Mouse (Mus musculus) stomach, embryonic 16.5 days (tissue): Measurements from ENCODE around the gene Upp2. TPM values are rescaled to one million over a fixed set of nuclear protein-coding genes. Genes with fewer than 3 reads are reported as not detected.

Experiments used
- ATAC-seq: fragments of 200-750 bp; cut with Nextera tagmentation; 2 replicates; pipeline ENCODE4 v1.8.0; 2017; ENCODE audit warnings: moderate number of reproducible peaks, moderate TSS enrichment; ENCODE audit not compliant: insufficient read depth, low FRiP score
- H3K27ac ChIP-seq: fragments of 300-500 bp; sonication (generic); 2 replicates; pipeline ENCODE4 v1.5.1; 2014; ENCODE audit warnings: low read length
- H3K27me3 ChIP-seq: fragments of 300-500 bp; sonication (generic); 2 replicates; pipeline ENCODE4 v1.6.1; 2014; ENCODE audit warnings: low read length, control low read depth, mixed read lengths; ENCODE audit not compliant: control insufficient read depth, insufficient read depth
- H3K36me3 ChIP-seq: fragments of 300-500 bp; sonication (generic); 2 replicates; pipeline ENCODE4 v1.6.1; 2014; ENCODE audit warnings: low read length; ENCODE audit not compliant: control insufficient read depth, insufficient read depth
- H3K4me1 ChIP-seq: fragments of 300-500 bp; sonication (generic); 2 replicates; pipeline ENCODE4 v1.6.1; 2014; ENCODE audit warnings: low read length, control low read depth, mixed read lengths; ENCODE audit not compliant: control insufficient read depth, insufficient read depth
- H3K4me2 ChIP-seq: fragments of 300-500 bp; sonication (generic); 2 replicates; pipeline ENCODE4 v1.6.1; 2014; ENCODE audit warnings: low read depth, low read length, mixed read lengths
- H3K4me3 ChIP-seq: fragments of 300-500 bp; sonication (generic); replicated peaks from 2 replicates; pipeline ENCODE4 v1.5.1; 2014; ENCODE audit warnings: mild to moderate bottlenecking, low read length
- H3K9ac ChIP-seq: fragments of 300-500 bp; sonication (generic); 2 replicates; pipeline ENCODE4 v1.6.1; 2014; ENCODE audit warnings: low read length
- H3K9me3 ChIP-seq: fragments of 300-500 bp; sonication (generic); replicated peaks from 2 replicates; pipeline ENCODE4 v1.6.1; 2016; ENCODE audit warnings: low read length, control low read depth; ENCODE audit not compliant: control insufficient read depth
- WGBS: fragments of 180-500 bp; shearing (Covaris S2); extraction: QIAGEN DNeasy Blood & Tissue Kit; methylation state at CpG from one replicate; pipeline ENCODE4 v1.1.7; 2014; 5-methylcytosine and 5-hydroxymethylcytosine counted together
- polyA plus RNA-seq: library from polyadenylated mRNA; unstranded; fragments of >200 nt; fragmentation: Nextera tagmentation; extraction: Ambion mirVana; gene quantifications from 2 replicates; pipeline ENCODE4 v1.2.1, GENCODE M21; 2015

Upp2 gene
- polyA plus RNA-seq, 1 experiment from 2014 or later, result 5.5 TPM

DNA sequence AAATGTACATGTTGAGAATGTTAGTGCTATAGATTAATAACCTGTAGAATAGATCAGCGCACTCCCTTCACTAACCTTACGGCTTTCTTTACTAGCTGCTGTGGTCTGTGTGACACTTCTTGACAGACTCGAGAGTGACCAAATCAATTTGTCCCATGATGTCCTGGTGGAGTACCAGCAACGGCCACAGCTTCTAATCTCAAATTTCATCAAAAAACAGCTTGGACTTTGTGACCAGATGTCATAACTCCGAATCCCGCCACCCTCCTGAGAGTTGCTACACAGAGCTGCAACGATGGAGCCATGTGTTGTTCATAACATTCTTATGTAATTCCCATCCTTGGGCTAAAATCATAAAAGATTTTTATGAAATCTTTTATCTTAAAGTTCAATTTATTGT, 222.8 kb downstream of the Upp2 start:
- ATAC-seq, result no peak
- 0 out of 2 replicates have a peak, but pooled peaks cover 4% of the 10 kb centered on the region for H3K4me1 ChIP-seq
- no peaks in the 10 kb centered on the region for H3K36me3 ChIP-seq
- no peaks in the 10 kb centered on the region for H3K27me3 ChIP-seq
- no peak overlapping the region for H3K4me3 ChIP-seq
- no peak overlapping the region for H3K4me2 ChIP-seq
- no peak overlapping the region for H3K9ac ChIP-seq
- no peaks in the 10 kb centered on the region for H3K9me3 ChIP-seq
- no peak overlapping the region for H3K27ac ChIP-seq
- 80% methylated on average over 7 of the region's 7 CpGs for WGBS

DNA sequence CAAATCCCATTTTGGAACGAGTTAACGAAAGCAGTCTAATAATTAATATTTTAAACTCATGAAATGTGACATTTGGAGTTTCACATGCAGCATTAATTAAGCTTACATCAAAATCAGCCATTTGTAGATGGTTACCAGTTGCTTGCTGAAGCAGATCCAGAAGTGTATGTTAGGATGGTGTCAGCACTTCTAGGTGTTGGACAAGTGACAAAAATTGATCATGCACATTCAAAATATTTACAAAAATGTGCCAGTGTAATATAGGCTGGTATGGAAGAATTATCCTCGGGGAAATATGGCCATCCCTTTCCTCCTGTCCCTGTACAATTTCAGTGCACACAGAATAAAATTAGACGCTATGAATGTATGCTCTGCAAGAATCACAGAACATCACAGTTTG, 223.3 kb downstream of the Upp2 start:
- no peaks in the 10 kb centered on the region for H3K36me3 ChIP-seq
- no peak for ATAC-seq
- H3K27ac ChIP-seq, result no peak overlapping the region

GRCm38 (mm10) chr2:58794489-58794888, 227.4 kb downstream of the Upp2 start:
- no peaks in the 10 kb centered on the region for H3K36me3 ChIP-seq
- WGBS, result 48% methylated on average over 15 of the region's 15 CpGs
- H3K9me3 ChIP-seq, result no peaks in the 10 kb centered on the region
- no peak overlapping the region for H3K9ac ChIP-seq
- no peaks in the 10 kb centered on the region for H3K27me3 ChIP-seq
- H3K4me2 ChIP-seq, result no peak overlapping the region
- H3K4me1 ChIP-seq, result no peaks in the 10 kb centered on the region
- no peak overlapping the region for H3K27ac ChIP-seq
- H3K4me3 ChIP-seq, result no peak overlapping the region
- ATAC-seq, result peak; percentile 58; the same call in 1 of the 2 replicates

More for the DNA sequence above, 223.3 kb downstream of the Upp2 start:
- 81% methylated on average over 4 of the region's 4 CpGs for WGBS
- no peak overlapping the region for H3K9ac ChIP-seq
- no peak overlapping the region for H3K4me2 ChIP-seq
- no peaks in the 10 kb centered on the region for H3K27me3 ChIP-seq
- H3K4me3 ChIP-seq, result no peak overlapping the region
- H3K9me3 ChIP-seq, result no peaks in the 10 kb centered on the region
- H3K4me1 ChIP-seq, result 0 out of 2 replicates have a peak, but pooled peaks cover 2% of the 10 kb centered on the region

DNA sequence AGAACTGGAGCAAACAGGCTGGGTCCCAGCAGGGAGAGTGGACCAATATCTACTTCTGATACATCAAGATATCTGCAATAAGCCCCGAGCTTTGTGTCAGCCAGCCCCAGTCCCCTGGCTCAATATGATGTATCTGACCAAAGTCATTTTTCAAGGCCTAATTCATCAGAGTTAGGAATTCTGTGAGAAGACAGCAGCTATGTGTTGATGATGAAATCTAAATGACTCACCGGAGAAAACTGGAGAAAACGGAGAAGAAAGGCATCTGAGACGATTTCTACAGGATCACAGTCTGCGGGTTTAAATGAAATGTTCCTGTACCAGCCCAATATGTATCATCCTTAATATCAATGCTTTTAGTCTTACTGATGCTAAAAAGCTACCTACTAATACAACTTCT, 228.3 kb downstream of the Upp2 start:
- WGBS, result 69% methylated on average over 5 of the region's 5 CpGs
- no peak for ATAC-seq

DNA sequence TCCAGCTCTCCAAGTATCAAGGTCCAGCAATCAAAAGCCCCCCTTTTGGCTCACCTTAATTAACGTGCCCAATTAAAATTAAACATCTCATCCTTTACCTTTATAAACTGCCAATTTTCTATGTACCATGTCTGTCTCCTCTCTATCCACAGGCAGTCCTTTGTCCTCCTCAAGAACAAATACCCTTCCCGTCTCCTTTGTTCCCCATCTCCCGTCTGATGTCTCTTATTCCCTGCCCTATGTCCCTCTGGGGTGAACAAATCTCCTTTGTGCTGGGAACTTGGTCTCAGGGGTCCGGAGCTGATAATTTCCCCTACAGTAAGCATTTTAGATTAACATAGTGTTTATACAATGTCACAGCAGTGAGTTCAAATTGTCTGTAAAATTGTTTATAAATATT, 230.4 kb downstream of the Upp2 start:
- Histone ChIP-seq H3K9ac (no peak overlapping the region), H3K4me2 (no peak overlapping the region), H3K4me3 (no peak overlapping the region), H3K27ac (no peak overlapping the region), H3K4me1 (no peaks in the 10 kb centered on the region), H3K27me3 (no peaks in the 10 kb centered on the region), H3K9me3 (no peaks in the 10 kb centered on the region), H3K36me3 (no peaks in the 10 kb centered on the region)
- ATAC-seq, result no peak
- WGBS, result 70% methylated on average over 4 of the region's 4 CpGs

More for the DNA sequence above, 228.3 kb downstream of the Upp2 start:
- Histone ChIP-seq H3K27me3 (no peaks in the 10 kb centered on the region), H3K4me1 (no peaks in the 10 kb centered on the region), H3K4me2 (no peak overlapping the region), H3K9ac (no peak overlapping the region), H3K9me3 (no peaks in the 10 kb centered on the region), H3K27ac (no peak overlapping the region), H3K36me3 (no peaks in the 10 kb centered on the region), H3K4me3 (no peak overlapping the region)

DNA sequence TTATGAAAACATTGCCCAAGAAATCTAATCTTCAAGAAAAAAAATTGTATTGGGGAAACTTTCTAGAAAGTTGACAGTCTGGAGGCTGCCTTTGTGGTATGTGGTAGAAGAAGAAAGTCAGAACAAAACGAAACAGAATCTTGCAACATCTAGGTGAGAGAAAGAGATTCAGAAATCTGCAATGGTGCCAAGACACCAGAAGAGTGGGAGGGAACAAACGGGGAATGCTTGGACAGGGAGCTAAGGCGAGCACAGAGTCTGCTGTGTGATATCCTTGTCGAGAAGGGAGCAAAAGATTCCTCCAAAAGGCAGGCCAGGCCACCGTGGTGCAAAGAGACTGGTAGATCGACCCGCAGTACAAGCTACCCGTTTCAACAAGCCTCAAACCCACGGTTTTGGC, 232.0 kb downstream of the Upp2 start:
- H3K27me3 ChIP-seq, result no peaks in the 10 kb centered on the region
- 79% methylated on average over 9 of the region's 9 CpGs for WGBS
- H3K36me3 ChIP-seq, result no peaks in the 10 kb centered on the region
- H3K4me3 ChIP-seq, result no peak overlapping the region
- H3K4me2 ChIP-seq, result no peak overlapping the region
- no peak overlapping the region for H3K27ac ChIP-seq
- no peaks in the 10 kb centered on the region for H3K4me1 ChIP-seq
- H3K9ac ChIP-seq, result no peak overlapping the region
- no peaks in the 10 kb centered on the region for H3K9me3 ChIP-seq
- no peak for ATAC-seq

DNA sequence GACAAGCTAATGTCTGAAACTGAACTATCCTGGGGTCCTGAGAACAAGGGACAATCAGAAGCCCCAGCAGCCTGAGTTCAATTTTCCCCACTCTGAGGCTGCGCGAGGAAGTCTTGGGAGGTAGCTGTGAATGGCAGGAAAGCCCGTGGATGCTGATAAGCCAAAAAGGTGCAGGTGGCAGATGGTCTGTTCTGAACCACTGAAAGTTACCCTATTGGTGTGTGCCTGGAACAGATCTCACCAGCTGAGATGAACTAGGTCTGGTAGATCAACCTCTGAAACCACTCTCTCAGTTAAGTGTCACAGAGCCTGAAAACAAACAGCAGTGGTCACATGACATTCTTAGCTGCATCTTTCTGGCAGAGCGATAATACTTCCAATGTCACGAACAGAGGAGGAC, 232.5 kb downstream of the Upp2 start:
- H3K4me3 ChIP-seq, result no peak overlapping the region
- no peaks in the 10 kb centered on the region for H3K9me3 ChIP-seq
- H3K9ac ChIP-seq, result no peak overlapping the region
- no peaks in the 10 kb centered on the region for H3K4me1 ChIP-seq
- no peaks in the 10 kb centered on the region for H3K36me3 ChIP-seq
- no peaks in the 10 kb centered on the region for H3K27me3 ChIP-seq
- ATAC-seq, result no peak
- no peak overlapping the region for H3K27ac ChIP-seq
- 75% methylated on average over 5 of the region's 5 CpGs for WGBS
- H3K4me2 ChIP-seq, result no peak overlapping the region

GRCm38 (mm10) chr2:58812941-58813340, 245.8 kb downstream of the Upp2 start:
- Histone ChIP-seq H3K36me3 (no peaks in the 10 kb centered on the region), H3K9ac (no peak overlapping the region), H3K27me3 (no peaks in the 10 kb centered on the region), H3K4me2 (no peak overlapping the region), H3K27ac (no peak overlapping the region), H3K4me1 (no peaks in the 10 kb centered on the region), H3K4me3 (no peak overlapping the region), H3K9me3 (no peaks in the 10 kb centered on the region)
- ATAC-seq, result no peak
- 63% methylated on average over 2 of the region's 2 CpGs for WGBS

DNA sequence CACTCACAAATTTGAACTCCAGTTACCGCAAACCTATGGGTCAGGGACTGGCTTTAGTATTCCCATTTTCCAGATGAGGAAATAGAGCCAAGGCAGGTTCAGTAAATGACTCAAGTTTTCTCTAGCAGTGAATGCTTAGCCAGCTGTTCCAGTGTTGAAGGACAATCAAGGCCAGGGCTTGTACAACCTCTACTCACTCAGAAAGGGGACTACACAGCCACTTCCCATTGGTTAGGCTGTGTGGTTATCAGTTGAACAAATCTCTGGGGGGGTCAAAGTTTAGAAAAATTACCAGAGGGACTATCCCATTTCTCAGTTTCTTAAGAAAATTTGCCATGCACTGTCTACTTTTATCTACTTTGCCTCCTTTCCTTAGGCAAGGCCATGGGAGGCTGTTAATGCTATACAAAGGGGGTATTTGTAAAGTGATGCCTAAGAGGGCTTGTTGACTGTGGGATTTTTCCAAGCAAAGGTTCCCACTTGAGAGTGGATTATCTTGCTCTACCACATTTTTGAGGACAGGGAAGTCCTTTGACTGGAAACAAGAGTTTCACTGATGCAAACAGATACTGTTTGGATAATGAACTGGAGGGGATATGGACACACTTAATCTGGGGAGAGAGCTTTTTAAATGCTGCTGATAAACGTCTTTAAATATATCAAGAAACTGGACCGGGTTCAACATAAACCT, 262.0 kb downstream of the Upp2 start:
- ATAC-seq, result peak; percentile 67
- H3K36me3 ChIP-seq, result no peaks in the 10 kb centered on the region
- H3K4me1 ChIP-seq, result no peaks in the 10 kb centered on the region
- no peak overlapping the region for H3K9ac ChIP-seq
- no peak overlapping the region for H3K4me2 ChIP-seq
- H3K4me3 ChIP-seq, result no peak overlapping the region
- no peaks in the 10 kb centered on the region for H3K9me3 ChIP-seq
- WGBS, result 51% methylated on average over 3 of the region's 3 CpGs
- H3K27ac ChIP-seq, result peak overlapping the region; percentile 87
- H3K27me3 ChIP-seq, result no peaks in the 10 kb centered on the region
